Mouse (Mus musculus): ENCODE measurements around the gene Scarb1.

Scarb1 gene

DNA sequence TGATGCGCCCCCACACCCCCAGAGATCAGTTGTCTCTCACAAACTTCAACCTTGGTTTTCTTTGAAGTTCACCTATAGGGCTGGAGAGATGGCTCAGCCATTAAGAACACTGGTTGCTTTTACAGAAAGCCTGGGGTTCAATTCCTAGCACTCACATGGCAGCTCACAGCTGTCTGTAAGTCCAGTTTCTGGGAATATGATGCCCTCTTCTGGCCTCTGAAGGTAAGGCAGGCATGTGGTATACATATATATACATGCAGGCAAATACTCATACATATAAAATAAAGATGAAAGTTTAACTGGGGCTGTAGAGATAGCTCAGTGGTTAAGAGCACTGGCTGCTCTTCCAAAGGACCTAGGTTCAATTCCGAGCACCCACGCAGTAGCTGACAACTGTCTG lies 105.5 kb downstream of the Scarb1 start:
- DNase-seq (ENCODE audit: low spot score), result no peak

DNA sequence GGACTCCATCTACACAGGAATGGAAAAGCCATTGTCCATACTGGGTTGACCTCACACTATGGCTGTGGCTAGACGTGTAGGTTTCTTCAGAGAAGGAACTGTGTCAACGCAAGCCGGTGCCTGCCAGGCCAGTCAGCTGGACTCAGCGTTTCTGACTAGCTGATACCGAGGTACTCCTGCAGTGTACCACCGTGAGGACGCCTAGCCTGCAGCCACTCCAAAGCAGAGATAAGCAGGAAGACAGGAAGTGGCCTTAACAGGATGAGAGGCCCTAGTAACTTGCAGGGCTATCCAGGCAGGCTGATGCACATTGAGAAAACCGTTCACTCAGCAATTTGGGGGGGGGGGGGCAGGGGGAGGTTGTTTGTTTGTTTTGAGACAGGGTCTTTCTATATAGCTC lies 106.5 kb downstream of the Scarb1 start:
- no peak for DNase-seq (ENCODE audit: low spot score)

DNA sequence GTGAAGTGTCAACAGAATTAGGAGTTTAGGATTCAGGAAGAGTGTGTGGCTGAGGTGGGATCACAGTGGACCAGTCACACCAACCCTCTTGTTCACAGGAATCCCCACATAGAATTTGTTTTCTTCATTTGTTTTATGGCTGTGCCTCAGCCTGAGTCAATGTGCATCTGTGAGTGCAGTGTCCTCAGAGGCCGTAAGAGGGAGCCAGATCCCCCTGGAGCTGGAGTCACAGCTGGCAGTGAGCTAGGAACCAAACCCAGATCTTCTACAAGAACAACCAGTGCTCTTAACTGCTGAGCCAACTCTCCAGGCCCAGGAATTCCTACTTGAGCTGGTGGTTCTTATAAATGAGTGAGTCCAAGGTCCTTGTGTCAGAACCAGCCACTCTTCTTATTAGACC lies 107.4 kb downstream of the Scarb1 start:
- DNase-seq (ENCODE audit: low spot score), result no peak

DNA sequence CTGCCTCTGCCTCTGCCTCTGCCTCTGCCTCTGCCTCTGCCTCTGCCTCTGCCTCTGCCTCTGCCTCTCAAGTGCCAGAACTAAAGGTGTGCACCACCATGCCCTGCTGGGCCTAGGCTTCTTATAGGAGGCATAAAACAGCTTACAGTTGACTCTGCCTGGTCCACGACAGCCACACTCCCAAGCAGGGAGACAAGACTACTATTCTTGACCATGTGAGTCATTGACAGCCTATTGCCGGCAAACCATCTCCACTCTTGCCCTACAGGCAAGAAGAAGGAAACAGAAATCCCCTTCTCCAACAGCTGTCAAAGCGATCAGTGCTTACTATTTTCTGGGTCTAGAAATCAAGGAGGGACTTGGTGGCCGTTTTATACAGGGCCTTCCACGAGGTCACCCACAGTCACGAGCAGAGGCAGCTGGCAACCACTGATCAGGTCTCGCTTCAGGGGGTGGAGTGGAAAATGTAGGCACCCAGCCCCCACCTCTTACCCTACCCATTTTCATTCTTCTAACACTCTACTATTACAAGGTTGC lies 108.4 kb downstream of the Scarb1 start:
- no peak for DNase-seq (ENCODE audit: low spot score)

DNA sequence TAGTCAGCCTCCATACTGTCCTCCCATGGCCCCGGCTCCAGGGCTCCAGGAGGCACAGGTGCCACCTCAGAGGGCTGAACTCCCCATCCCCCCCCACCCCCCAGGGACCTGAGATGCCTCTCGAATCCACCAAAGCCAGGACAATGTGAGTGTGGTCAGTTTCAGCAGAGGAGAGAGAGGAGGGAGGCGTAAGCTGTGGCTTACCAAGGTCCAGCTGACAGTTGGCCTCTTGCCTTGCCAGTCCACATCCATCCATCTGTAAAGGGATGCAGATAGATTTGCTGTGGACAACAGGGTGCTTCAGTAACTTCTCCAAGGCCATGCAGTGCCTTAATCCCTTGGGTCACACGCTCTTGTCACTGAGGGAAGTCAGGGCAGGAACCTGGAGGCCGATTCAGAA lies 110.4 kb downstream of the Scarb1 start:
- DNase-seq (ENCODE audit: low spot score), result no peak

DNA sequence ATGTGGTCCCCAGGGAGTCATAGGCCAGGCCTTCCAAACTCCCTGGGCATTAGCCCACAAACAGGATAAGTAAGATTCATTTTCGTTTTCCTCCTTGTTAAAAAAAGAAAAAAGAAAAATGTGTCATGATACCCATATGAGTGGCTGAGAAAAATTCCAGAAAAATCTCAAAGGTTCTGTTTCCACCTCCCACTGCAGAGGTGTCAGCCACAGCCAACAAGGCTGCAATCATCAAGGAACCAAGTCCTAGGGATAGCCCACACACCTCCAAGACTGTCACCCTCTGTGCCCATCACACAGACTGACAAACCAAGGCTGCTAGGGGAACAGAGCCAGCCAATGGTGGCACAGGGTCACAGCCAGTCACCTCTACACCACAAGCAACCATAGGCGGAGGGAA lies 111.8 kb downstream of the Scarb1 start:
- DNase-seq (ENCODE audit: low spot score), result no peak

DNA sequence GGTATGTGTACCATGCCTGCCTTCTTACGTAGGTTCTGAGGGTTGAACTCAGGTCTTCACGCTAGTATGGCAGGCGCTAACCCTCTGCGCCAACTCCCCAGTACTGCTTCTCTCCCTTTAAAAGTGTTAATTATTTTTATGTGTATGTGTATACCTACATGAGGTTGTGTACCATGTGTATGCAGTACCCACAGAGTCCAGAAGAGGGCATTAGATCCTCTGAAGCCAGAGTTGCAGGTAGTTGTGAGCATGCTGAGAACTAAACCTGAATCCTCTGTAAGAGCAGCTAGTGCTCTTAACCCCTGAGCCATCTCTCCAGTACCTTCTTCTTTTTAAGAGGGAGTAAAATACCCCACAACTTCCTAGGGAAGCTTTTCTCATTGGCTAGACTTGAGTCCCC lies 113.2 kb downstream of the Scarb1 start:
- no peak for DNase-seq (ENCODE audit: low spot score)

All from ovary, postnatal 14 days (tissue).